Mouse (Mus musculus) testis, adult 2 months (tissue): ENCODE results near the gene Kalrn.

ENCODE experiments used
- CTCF ChIP-seq: fragments of 200-500 bp; IDR thresholded peaks from 2 replicates; pipeline ENCODE4 v1.5.1; 2012; ENCODE audit warnings: low read depth, mild to moderate bottlenecking, inconsistent platforms, low read length, moderate library complexity; ENCODE audit not compliant: control insufficient read depth, insufficient read depth, insufficient replicate concordance
- POLR2A ChIP-seq: fragments of 200-500 bp; IDR thresholded peaks from 2 replicates; pipeline ENCODE4 v1.6.1; 2012; ENCODE audit warnings: low read depth, mild to moderate bottlenecking, inconsistent platforms, low read length, moderate library complexity; ENCODE audit not compliant: control insufficient read depth

DNA sequence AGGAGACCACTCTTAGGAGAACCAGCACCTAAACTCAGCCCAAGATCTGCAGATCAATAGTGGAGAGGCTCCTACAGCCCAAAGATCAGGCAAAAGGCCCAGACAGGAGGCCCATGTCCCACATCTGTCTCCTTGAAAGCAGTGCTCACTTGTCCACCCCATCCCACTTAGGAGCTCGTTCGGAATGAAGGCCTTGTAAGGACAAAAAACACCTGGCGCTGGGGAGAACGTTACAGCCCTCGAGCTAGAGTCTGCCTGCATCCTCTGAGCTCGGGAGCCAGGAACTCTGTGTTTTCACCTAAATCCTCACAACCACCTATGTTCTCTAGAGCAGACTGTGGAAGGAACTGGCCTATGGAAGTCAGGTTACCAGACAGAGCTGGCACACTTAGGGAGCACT is 492.5 kb downstream of the Kalrn start:
- TF ChIP-seq CTCF = no peak
- TF ChIP-seq POLR2A = no peak
